Mouse (Mus musculus) myocyte (in vitro differentiated cells): ENCODE results near the gene Aif1l. TPM values are rescaled to one million over a fixed set of nuclear protein-coding genes. Genes with fewer than 3 reads are reported as not detected.
A peak's percentile ranks its signal among the peaks of the same experiment; 100 is the strongest.

Experiments used
- H3K27me3 ChIP-seq: one replicate; pipeline ENCODE4 v1.6.1; 2011; ENCODE audit not compliant: control insufficient read depth, insufficient read depth, insufficient read length
- H3K36me3 ChIP-seq: one replicate; pipeline ENCODE4 v1.6.1; 2011; ENCODE audit not compliant: control insufficient read depth, insufficient read depth
- H3K4me2 ChIP-seq: one replicate; pipeline ENCODE4 v1.6.1; 2011; ENCODE audit warnings: low read depth, control low read depth
- H3K4me3 ChIP-seq: one replicate; pipeline ENCODE4 v1.5.1; 2011; ENCODE audit warnings: mild to moderate bottlenecking, control low read depth, moderate library complexity
- H3K79me2 ChIP-seq: one replicate; pipeline ENCODE4 v1.6.1; 2011; ENCODE audit not compliant: control insufficient read depth, insufficient read depth
- H3ac ChIP-seq: one replicate; pipeline ENCODE4 v1.6.1; 2011; ENCODE audit not compliant: control insufficient read depth, insufficient read length
- CEBPB ChIP-seq: IDR thresholded peaks from 2 replicates; pipeline ENCODE4 v1.6.1; 2011; ENCODE audit warnings: mild to moderate bottlenecking, moderate library complexity; ENCODE audit not compliant: poor library complexity, insufficient read depth, severe bottlenecking
- E2F4 ChIP-seq: IDR thresholded peaks from one replicate; pipeline ENCODE4 v1.6.1; 2011; ENCODE audit warnings: mild to moderate bottlenecking, control low read depth, moderate library complexity; ENCODE audit not compliant: insufficient read depth
- MAX ChIP-seq: IDR thresholded peaks from one replicate; pipeline ENCODE4 v1.6.1; 2011; ENCODE audit warnings: low read depth, mild to moderate bottlenecking, control low read depth
- MYOD1 ChIP-seq, 3 experiments: IDR thresholded peaks; one replicate each; pipeline ENCODE4 v1.6.1; 2011; ENCODE audit warnings: control low read depth in 2 of 3, low read depth in 2 of 3, mild to moderate bottlenecking in 2 of 3, moderate library complexity in 1 of 3; ENCODE audit not compliant: insufficient read length in 2 of 3, control insufficient read depth in 1 of 3
- MYOG ChIP-seq, 3 experiments: IDR thresholded peaks; one replicate each; pipeline ENCODE4 v1.6.1; 2011; ENCODE audit warnings: control low read depth in 2 of 3, low read depth in 2 of 3, mild to moderate bottlenecking in 2 of 3; ENCODE audit not compliant: insufficient read length in 2 of 3, control insufficient read depth in 1 of 3, insufficient read depth in 1 of 3
- POLR2A ChIP-seq: IDR thresholded peaks from one replicate; pipeline ENCODE4 v1.6.1; 2011; ENCODE audit warnings: low read depth, mild to moderate bottlenecking, control low read depth, moderate library complexity; ENCODE audit not compliant: insufficient read length
- POLR2AphosphoS2 ChIP-seq: IDR thresholded peaks from one replicate; pipeline ENCODE4 v1.6.1; 2011; ENCODE audit warnings: low read depth, control low read depth; ENCODE audit not compliant: insufficient read length
- REST ChIP-seq: IDR thresholded peaks from one replicate; pipeline ENCODE4 v1.6.1; 2011; ENCODE audit warnings: mild to moderate bottlenecking, control low read depth, moderate library complexity; ENCODE audit not compliant: insufficient read depth, insufficient read length
- SRF ChIP-seq: IDR thresholded peaks from one replicate; pipeline ENCODE4 v1.6.1; 2011; ENCODE audit warnings: low read depth; ENCODE audit not compliant: control insufficient read depth, insufficient read length
- TCF12 ChIP-seq: IDR thresholded peaks from one replicate; pipeline ENCODE4 v1.6.1; 2011; ENCODE audit warnings: mild to moderate bottlenecking, control low read depth; ENCODE audit not compliant: poor library complexity, insufficient read depth, severe bottlenecking
- TCF3 ChIP-seq: IDR thresholded peaks from one replicate; pipeline ENCODE4 v1.6.1; 2011; ENCODE audit warnings: low read depth, control low read depth; ENCODE audit not compliant: insufficient read length
- USF1 ChIP-seq: IDR thresholded peaks from one replicate; pipeline ENCODE4 v1.6.1; 2011; ENCODE audit warnings: low read depth, mild to moderate bottlenecking, control low read depth, moderate library complexity
- polyA plus RNA-seq: library from polyadenylated mRNA; unstranded; fragments of >200 nt; fragmentation: generic; extraction: Trizol; gene quantifications from one replicate; pipeline ENCODE4 v1.2.1, GENCODE M21; 2012; ENCODE audit warnings: missing spikeins

Gene Aif1l
- polyA plus RNA-seq, 1 experiment: 159 TPM

DNA sequence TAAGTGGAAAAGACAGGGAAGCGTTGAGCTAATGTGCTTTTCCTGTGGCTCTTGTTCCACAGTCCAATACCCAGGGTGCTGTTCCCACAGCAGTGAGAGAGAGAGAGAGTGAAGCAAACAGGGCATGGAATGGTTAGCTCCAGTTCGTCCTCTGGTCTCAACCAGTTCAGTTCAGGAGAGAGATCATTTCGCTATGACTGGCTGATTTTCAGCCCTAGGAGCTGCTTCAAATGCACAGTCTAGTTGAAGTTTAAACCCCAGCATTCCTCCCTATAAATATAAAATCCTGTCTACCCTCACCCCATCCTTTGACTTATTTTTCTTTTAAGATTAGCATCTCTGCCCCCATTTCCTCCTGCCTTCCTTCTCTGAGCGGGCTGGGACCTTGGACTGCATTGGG is 22.6 kb downstream of the Aif1l start:
- no peak overlapping the region for H3K4me3 ChIP-seq
- peaks cover 10% of the 10 kb centered on the region for H3K36me3 ChIP-seq
- peaks cover 17% of the 10 kb centered on the region for H3K79me2 ChIP-seq
- H3ac ChIP-seq: no peak overlapping the region
- TF ChIP-seq MAX (no peak), POLR2AphosphoS2 (no peak), MYOD1 (IDR thresholded peaks at IDR 0.05; ENCODE audit: control insufficient read depth in 1 of 3, insufficient read length in 2 of 3, low read depth in 2 of 3) (no peak), USF1 (no peak), POLR2A (no peak), MYOG (IDR thresholded peaks at IDR 0.05; ENCODE audit: control insufficient read depth in 1 of 3, insufficient read depth in 1 of 3, insufficient read length in 2 of 3, low read depth in 2 of 3) (no peak), TCF12 (no peak), CEBPB (no peak), TCF3 (no peak), E2F4 (no peak), SRF (no peak), REST (no peak)
- H3K4me2 ChIP-seq: no peak overlapping the region
- H3K27me3 ChIP-seq: no peaks in the 10 kb centered on the region

GRCm38 (mm10) chr2:31974141-31974808 is 24.3 kb downstream of the Aif1l start, which contains the start of gene Nup214:
Gene Nup214, plus strand, starts transcription at chr2:31974436.
- Histone ChIP-seq H3K27me3 (no peaks in the 10 kb centered on the region), H3K4me2 (peak within 1 kb of the TSS; percentile 99), H3ac (peak within 1 kb of the TSS; percentile 78), H3K36me3 (peaks cover 14% of the 10 kb centered on the region), H3K4me3 (peak within 1 kb of the TSS; percentile 89), H3K79me2 (peaks cover 17% of the 10 kb centered on the region)
- peak; percentile 92 for TF ChIP-seq SRF
- TF ChIP-seq POLR2AphosphoS2: peak; percentile 90
- TF ChIP-seq E2F4: peak; percentile 92
- TF ChIP-seq POLR2A: peak; percentile 80
- TF ChIP-seq MAX: peak; percentile 73
- no peak for TF ChIP-seq MYOD1 (IDR thresholded peaks at IDR 0.05; ENCODE audit: control insufficient read depth in 1 of 3, insufficient read length in 2 of 3, low read depth in 2 of 3)
- TF ChIP-seq TCF12: no peak

- Histone ChIP-seq H3K4me2 (peak overlapping the region; percentile 94), H3K79me2 (peaks cover 17% of the 10 kb centered on the region), H3K4me3 (peak overlapping the region; percentile 89), H3K36me3 (peaks cover 20% of the 10 kb centered on the region), H3K27me3 (no peaks in the 10 kb centered on the region), H3ac (peak overlapping the region; percentile 78)
- TF ChIP-seq SRF (no peak), TCF12 (no peak), POLR2A (no peak), TCF3 (no peak), MAX (no peak), USF1 (no peak), REST (no peak), CEBPB (no peak), POLR2AphosphoS2 (no peak), MYOG (IDR thresholded peaks at IDR 0.05; ENCODE audit: control insufficient read depth in 1 of 3, insufficient read depth in 1 of 3, insufficient read length in 2 of 3, low read depth in 2 of 3) (no peak), MYOD1 (IDR thresholded peaks at IDR 0.05; ENCODE audit: control insufficient read depth in 1 of 3, insufficient read length in 2 of 3, low read depth in 2 of 3) (no peak), E2F4 (no peak)
These were observed 25.0 kb downstream of the Aif1l start for GRCm38 (mm10) chr2:31974809-31975371.

- Histone ChIP-seq H3K79me2 (no peaks in the 10 kb centered on the region), H3K4me3 (no peak overlapping the region), H3K27me3 (no peaks in the 10 kb centered on the region), H3K36me3 (peaks cover 74% of the 10 kb centered on the region), H3K4me2 (no peak overlapping the region), H3ac (no peak overlapping the region)
- TF ChIP-seq USF1 (no peak), MYOD1 (IDR thresholded peaks at IDR 0.05; ENCODE audit: control insufficient read depth in 1 of 3, insufficient read length in 2 of 3, low read depth in 2 of 3) (no peak), TCF3 (no peak), TCF12 (no peak), E2F4 (no peak), SRF (no peak)
These were observed 37.8 kb downstream of the Aif1l start for GRCm38 (mm10) chr2:31987774-31988173.
